Mouse (Mus musculus): ENCODE measurements around the gene Bik. TPM values are rescaled to one million over a fixed set of nuclear protein-coding genes. Genes with fewer than 3 reads are reported as not detected.

The Bik gene
- polyA plus RNA-seq, 1 experiment: 0.30 TPM

- DNase-seq (ENCODE audit: extremely low spot score in 1 of 2, low spot score in 1 of 2): no peak
These were observed 13.2 kb downstream of the Bik start for GRCm38 (mm10) chr15:83539905-83540304.

GRCm38 (mm10) chr15:83541647-83542287, 15.1 kb downstream of the Bik start:
- DNase-seq (ENCODE audit: extremely low spot score in 1 of 2, low spot score in 1 of 2): no peak

GRCm38 (mm10) chr15:83546029-83546428, 19.4 kb downstream of the Bik start:
- no peak for DNase-seq (ENCODE audit: extremely low spot score in 1 of 2, low spot score in 1 of 2)

DNA sequence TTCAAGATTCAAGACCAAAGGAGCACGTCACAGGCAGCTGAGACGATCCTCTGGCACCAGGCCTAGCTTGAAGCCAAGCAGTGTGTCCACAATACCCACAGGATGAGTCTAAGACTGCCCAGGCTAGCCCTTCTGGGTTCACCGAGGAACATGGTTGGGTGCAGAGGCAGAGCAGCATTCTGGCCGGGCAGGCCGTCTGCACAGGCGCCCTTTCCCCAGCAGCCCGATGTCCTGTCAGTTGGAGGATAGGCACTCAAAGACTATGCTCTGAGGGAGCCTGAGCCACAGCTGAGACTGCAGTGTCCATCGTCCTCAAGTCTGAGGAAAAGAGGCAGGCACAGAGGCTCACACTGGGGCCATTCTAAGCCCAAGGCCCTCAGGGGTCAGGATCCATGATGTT, 20.5 kb downstream of the Bik start:
- DNase-seq (ENCODE audit: extremely low spot score in 1 of 2, low spot score in 1 of 2): no peak

DNA sequence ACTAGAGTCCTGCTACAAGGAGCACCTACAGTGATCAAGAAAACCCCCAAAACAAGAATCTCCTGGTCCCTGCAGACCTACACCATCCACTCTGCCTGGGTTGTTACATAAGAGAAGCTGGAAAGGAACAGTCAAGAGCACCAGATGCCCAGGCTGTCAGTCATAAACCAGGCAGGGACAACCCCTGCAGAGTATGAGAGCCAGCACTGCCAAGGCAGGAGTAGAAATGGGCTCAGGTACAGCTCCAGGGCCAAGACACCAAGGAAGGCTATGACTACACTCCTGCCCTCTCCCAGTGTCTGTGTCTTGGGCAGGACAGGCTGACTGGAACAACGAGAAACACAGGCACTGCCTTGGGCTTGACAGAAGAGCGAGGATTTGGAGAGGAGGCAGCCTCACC, 23.5 kb downstream of the Bik start:
- no peak for DNase-seq (ENCODE audit: extremely low spot score in 1 of 2, low spot score in 1 of 2)

DNA sequence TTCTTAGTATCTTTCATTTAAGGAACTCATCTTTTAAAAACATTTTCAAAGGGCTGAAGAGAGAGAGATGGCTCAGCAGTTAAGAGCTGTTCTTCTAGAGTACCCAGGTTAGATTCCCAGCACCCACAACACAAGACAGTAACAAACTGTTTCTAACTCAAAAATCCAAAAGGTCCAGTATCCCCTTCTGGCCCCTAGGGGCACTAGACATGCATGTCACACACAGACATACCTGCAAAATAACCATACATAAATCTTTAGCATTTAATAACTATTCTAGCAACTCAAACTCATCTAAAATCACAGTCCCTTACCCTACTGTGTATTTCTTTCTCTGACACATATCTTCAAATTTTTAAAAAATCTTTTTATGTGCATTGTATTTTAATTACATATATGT, 27.2 kb downstream of the Bik start:
- DNase-seq (ENCODE audit: extremely low spot score in 1 of 2, low spot score in 1 of 2): no peak

- peak; percentile 68 to 87 for DNase-seq (ENCODE audit: extremely low spot score in 1 of 2, low spot score in 1 of 2)
These were observed 28.7 kb downstream of the Bik start for GRCm38 (mm10) chr15:83555161-83555974.

DNA sequence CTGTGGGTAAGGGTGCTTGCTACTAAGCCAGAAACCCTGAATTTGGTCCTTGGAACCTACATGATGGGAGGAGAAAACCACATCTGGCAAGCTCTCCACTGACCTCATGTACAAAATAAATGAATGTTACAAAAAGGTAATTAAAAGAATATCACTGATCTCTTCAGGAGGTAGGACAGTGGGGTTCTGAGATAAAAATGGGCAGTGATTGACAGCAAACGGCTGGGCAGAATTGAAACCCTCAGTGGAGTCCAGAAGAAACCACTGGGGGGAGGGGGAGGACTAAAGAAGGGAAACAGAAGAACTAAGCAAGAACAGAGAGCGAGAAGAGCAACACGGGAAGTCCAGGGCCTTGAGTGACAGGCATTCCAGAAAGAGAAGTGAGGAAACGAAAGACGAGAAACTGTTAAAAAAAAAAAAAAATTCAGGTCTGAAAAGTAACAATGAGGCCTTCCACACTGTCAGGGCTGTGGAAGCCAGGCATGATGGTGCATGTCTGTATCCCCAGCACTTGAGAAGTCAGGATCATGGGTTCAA, 34.3 kb downstream of the Bik start:
- DNase-seq (ENCODE audit: extremely low spot score in 1 of 2, low spot score in 1 of 2): no peak

GRCm38 (mm10) chr15:83562626-83563270, 36.1 kb downstream of the Bik start:
- DNase-seq (ENCODE audit: extremely low spot score in 1 of 2, low spot score in 1 of 2): peak; percentile 18 to 71

GRCm38 (mm10) chr15:83563327-83563856, 36.7 kb downstream of the Bik start, which contains the start of the genes Tspo and Mcat:
Gene Tspo, plus strand, starts transcription at chr15:83563592.
Gene Mcat, minus strand, starts transcription at chr15:83563787.
- DNase-seq (ENCODE audit: extremely low spot score in 1 of 2, low spot score in 1 of 2): no peak

- DNase-seq (ENCODE audit: extremely low spot score in 1 of 2, low spot score in 1 of 2): no peak
These were observed 37.4 kb downstream of the Bik start for GRCm38 (mm10) chr15:83563857-83564651.

GRCm38 (mm10) chr15:83565434-83565833, 38.8 kb downstream of the Bik start:
- no peak for DNase-seq (ENCODE audit: extremely low spot score in 1 of 2, low spot score in 1 of 2)

GRCm38 (mm10) chr15:83566006-83566405, 39.3 kb downstream of the Bik start:
- no peak for DNase-seq (ENCODE audit: extremely low spot score in 1 of 2, low spot score in 1 of 2)

DNA sequence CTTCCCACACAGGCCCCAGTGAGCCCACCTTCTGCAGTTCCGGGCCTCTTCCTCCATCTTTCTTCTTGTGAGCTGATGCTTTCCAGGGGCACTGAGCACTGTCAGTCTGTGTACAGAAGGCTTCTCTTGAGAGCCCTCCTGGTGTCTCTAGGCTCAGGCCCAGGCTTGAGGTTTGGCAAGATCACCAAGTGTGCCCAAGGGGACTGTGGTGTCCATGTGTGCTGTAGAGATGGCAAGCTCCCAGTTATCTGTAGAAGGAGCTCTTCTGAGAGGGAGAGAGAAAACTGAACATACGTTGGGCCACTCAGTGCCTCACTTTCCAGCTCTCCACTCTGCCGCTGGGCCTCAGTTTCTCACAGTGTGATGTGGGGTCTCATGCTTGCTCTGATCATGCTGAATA, 41.1 kb downstream of the Bik start:
- DNase-seq (ENCODE audit: extremely low spot score in 1 of 2, low spot score in 1 of 2): no peak

DNA sequence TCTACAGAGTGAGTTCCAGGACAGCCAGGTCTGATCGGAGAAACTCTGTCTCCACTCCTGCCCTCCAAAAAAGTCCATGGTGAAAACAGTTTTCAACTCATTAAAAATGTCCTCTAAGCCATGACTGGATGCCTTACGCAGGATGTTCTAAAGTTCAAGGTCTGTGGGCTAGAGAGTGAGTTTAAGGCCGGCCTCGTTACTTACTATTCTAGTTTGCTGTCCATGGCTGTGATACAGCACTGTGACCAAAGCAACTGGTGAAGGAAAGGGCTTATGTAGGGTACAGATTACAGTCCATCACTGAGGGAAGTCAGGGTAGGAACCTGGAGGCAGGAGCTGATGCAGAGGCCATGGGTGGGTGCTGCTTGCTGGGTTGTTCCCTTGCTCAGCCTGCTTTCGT, 41.9 kb downstream of the Bik start:
- no peak for DNase-seq (ENCODE audit: extremely low spot score in 1 of 2, low spot score in 1 of 2)

DNA sequence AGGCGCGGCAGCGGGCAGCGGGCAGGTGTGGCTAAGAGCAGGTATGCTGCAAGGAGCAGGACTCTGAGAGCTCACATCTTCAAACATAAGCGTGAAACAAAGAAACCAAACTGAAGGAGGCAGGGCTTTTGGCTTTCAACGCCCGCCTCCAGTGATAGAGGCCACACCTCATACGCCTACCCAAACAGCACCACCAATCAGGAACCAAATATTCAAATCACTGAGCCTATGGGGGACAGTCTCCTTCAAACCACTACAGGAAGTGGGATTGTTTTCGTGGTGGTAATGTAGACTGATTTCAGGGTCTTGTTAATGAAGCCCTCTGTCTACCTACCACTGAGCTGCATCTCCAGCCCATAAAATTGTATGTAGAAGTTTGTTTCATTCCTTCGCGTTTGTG, 43.0 kb downstream of the Bik start:
- no peak for DNase-seq (ENCODE audit: extremely low spot score in 1 of 2, low spot score in 1 of 2)

- DNase-seq (ENCODE audit: extremely low spot score in 1 of 2, low spot score in 1 of 2): no peak
These were observed 44.0 kb downstream of the Bik start for GRCm38 (mm10) chr15:83570641-83571040.

DNA sequence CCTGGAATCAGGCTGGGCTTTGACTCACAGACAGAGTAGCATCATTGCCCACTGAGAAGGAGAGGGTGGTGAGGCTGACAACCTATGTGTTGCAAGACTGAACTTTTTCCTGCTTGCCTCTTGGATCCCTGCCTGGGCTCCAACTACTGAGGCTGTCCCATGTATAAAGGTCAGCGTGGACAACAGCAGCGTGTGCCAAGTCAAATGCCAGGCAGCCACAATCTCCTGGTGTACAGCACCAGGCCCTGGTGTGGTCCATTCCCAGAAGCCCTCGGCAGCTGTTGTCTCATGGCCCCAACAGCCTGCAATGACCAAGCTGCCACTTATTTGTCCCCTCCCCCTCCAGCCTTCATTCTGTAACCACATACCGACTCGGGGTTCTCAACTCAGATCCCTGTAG, 45.0 kb downstream of the Bik start:
- no peak for DNase-seq (ENCODE audit: extremely low spot score in 1 of 2, low spot score in 1 of 2)

GRCm38 (mm10) chr15:83572132-83572531, 45.5 kb downstream of the Bik start:
- DNase-seq (ENCODE audit: extremely low spot score in 1 of 2, low spot score in 1 of 2): no peak

DNA sequence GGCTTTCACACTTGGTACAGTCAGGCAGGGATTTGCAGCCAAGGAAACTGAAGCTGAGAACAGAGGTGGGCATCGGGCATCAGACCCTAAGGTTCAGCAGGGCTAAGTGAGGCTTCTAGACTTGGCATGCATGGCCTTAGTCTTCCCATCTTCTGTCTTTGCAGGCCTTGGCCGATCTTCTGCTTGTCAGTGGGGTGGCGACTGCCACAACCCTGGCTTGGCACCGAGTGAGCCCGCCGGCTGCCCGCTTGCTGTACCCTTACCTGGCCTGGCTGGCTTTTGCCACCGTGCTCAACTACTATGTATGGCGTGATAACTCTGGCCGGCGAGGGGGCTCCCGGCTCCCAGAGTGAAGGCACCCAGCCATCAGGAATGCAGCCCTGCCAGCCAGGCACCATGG, 46.9 kb downstream of the Bik start:
- no peak for DNase-seq (ENCODE audit: extremely low spot score in 1 of 2, low spot score in 1 of 2)

Measured in frontal cortex, adult 2 months (tissue).